Mouse (Mus musculus) right cerebral cortex, postnatal 10 days (tissue): ENCODE measurements around the gene Suox.
"Not testable (repeated sequence)": the region's sequence is repeated elsewhere in the genome, so short reads cannot be mapped to it uniquely, and the experiment has no call there.

Experiments used
- DNase-seq, 2 experiments: peaks; one replicate each; pipeline ENCODE4 v3.0.0; 2021; ENCODE audit warnings: low spot score in 2 of 2

Gene Suox

GRCm38 (mm10) chr10:128664808-128665207, 9.1 kb downstream of the Suox start:
- DNase-seq: no peak

- DNase-seq: no peak
These were observed 10.2 kb downstream of the Suox start for GRCm38 (mm10) chr10:128663441-128664220.

GRCm38 (mm10) chr10:128662465-128662864, 11.4 kb downstream of the Suox start:
- no peak for DNase-seq

GRCm38 (mm10) chr10:128659490-128659889, 14.4 kb downstream of the Suox start:
- DNase-seq: no peak

GRCm38 (mm10) chr10:128657844-128658243, 16.0 kb downstream of the Suox start:
- no peak for DNase-seq

- no peak for DNase-seq
These were observed 17.1 kb downstream of the Suox start for GRCm38 (mm10) chr10:128656731-128657130.

- DNase-seq: no peak
These were observed 18.6 kb downstream of the Suox start for GRCm38 (mm10) chr10:128655254-128655653.

GRCm38 (mm10) chr10:128653866-128654265, 20.0 kb downstream of the Suox start:
- no peak for DNase-seq

GRCm38 (mm10) chr10:128646139-128647089, 27.5 kb downstream of the Suox start:
- DNase-seq: peak; percentile 84 to 85

GRCm38 (mm10) chr10:128645111-128646011, 28.5 kb downstream of the Suox start, which contains the start of gene Ikzf4:
Gene Ikzf4, minus strand, starts transcription at chr10:128645991.
- DNase-seq: peak; percentile 71 to 75

GRCm38 (mm10) chr10:128642749-128643148, 31.1 kb downstream of the Suox start:
- no peak for DNase-seq

- DNase-seq: no peak
These were observed 32.0 kb downstream of the Suox start for GRCm38 (mm10) chr10:128641871-128642270.

- DNase-seq: no peak
These were observed 33.0 kb downstream of the Suox start for GRCm38 (mm10) chr10:128640891-128641290.

GRCm38 (mm10) chr10:128639999-128640398, 33.9 kb downstream of the Suox start:
- DNase-seq: no peak

- no peak for DNase-seq
These were observed 36.9 kb downstream of the Suox start for GRCm38 (mm10) chr10:128637011-128637410.

- no peak for DNase-seq
These were observed 37.3 kb downstream of the Suox start for GRCm38 (mm10) chr10:128636561-128636960.

GRCm38 (mm10) chr10:128635697-128636096, 38.2 kb downstream of the Suox start:
- no peak for DNase-seq

GRCm38 (mm10) chr10:128631571-128631970, 42.3 kb downstream of the Suox start:
- no peak for DNase-seq

- not testable (repeated sequence) for DNase-seq
These were observed 43.6 kb downstream of the Suox start for GRCm38 (mm10) chr10:128630306-128630705.

GRCm38 (mm10) chr10:128629746-128630145, 44.1 kb downstream of the Suox start:
- DNase-seq: no peak
